Mouse (Mus musculus) left cerebral cortex, postnatal 14 days (tissue): ENCODE measurements around the gene Ube2h. TPM values are rescaled to one million over a fixed set of nuclear protein-coding genes. Genes with fewer than 3 reads are reported as not detected.

Experiments used
- DNase-seq, 2 experiments: peaks; one replicate each; pipeline ENCODE4 v3.0.0; 2021 to 2022; ENCODE audit warnings: low spot score in 2 of 2, mixed read lengths in 1 of 2
- intact Hi-C: fragments of 180-260 bp; cut with DNase I; formaldehyde crosslinking; loops from one replicate; pipeline ENCODE4 v1.15.1; 2025
- total RNA-seq, 2 experiments: library from RNA; stranded (reverse); gene quantifications; 2 replicates each; pipeline ENCODE4 v1.2.3; 2021

Ube2h gene
- total RNA-seq, 2 experiments from 2014 or later, result 93.9 to 94.4 TPM

GRCm38 (mm10) chr6:30302156-30302555, 2.2 kb downstream of the Ube2h start:
- no peak for DNase-seq
- intact Hi-C loops, result no loop called here

GRCm38 (mm10) chr6:30300901-30301300, 3.4 kb downstream of the Ube2h start:
- DNase-seq, result no peak
- intact Hi-C loops, result no loop called here

- intact Hi-C loops, result no loop called here
These were observed 4.0 kb downstream of the Ube2h start for GRCm38 (mm10) chr6:30300372-30300771.

GRCm38 (mm10) chr6:30299683-30300082, 4.7 kb downstream of the Ube2h start:
- no peak for DNase-seq
- intact Hi-C loops, result no loop called here

More at GRCm38 (mm10) chr6:30300372-30300771, 4.0 kb downstream of the Ube2h start:
- DNase-seq, result peak; percentile 76 to 84

- intact Hi-C loops, result no loop called here
- no peak for DNase-seq
These were observed 5.2 kb downstream of the Ube2h start for GRCm38 (mm10) chr6:30299116-30299515.

- intact Hi-C loops, result no loop called here
- DNase-seq, result no peak
These were observed 11.8 kb downstream of the Ube2h start for GRCm38 (mm10) chr6:30292579-30292978.

GRCm38 (mm10) chr6:30287958-30288357, 16.4 kb downstream of the Ube2h start:
- DNase-seq, result no peak
- intact Hi-C loops, result no loop called here

- intact Hi-C loops, result no loop called here
These were observed 17.7 kb downstream of the Ube2h start for GRCm38 (mm10) chr6:30286642-30287041.

GRCm38 (mm10) chr6:30284177-30284576, 20.2 kb downstream of the Ube2h start:
- intact Hi-C loops, result no loop called here
- DNase-seq, result no peak

More at GRCm38 (mm10) chr6:30286642-30287041, 17.7 kb downstream of the Ube2h start:
- DNase-seq, result no peak

GRCm38 (mm10) chr6:30282361-30282760, 22.0 kb downstream of the Ube2h start:
- DNase-seq, result no peak
- intact Hi-C loops, result no loop called here

GRCm38 (mm10) chr6:30278374-30278773, 26.0 kb downstream of the Ube2h start:
- intact Hi-C loops, result no loop called here
- DNase-seq, result peak in 1 of 2 experiments; percentile 31

GRCm38 (mm10) chr6:30276882-30277281, 27.5 kb downstream of the Ube2h start:
- intact Hi-C loops, result no loop called here
- no peak for DNase-seq

- DNase-seq, result no peak
- intact Hi-C loops, result no loop called here
These were observed 28.0 kb downstream of the Ube2h start for GRCm38 (mm10) chr6:30276375-30276774.

- intact Hi-C loops, result no loop called here
- DNase-seq, result no peak
These were observed 29.0 kb downstream of the Ube2h start for GRCm38 (mm10) chr6:30275159-30275847.

GRCm38 (mm10) chr6:30272911-30273310, 31.4 kb downstream of the Ube2h start:
- no peak for DNase-seq
- intact Hi-C loops, result no loop called here

GRCm38 (mm10) chr6:30272338-30272905, 31.9 kb downstream of the Ube2h start:
- intact Hi-C loops, result no loop called here
- DNase-seq, result no peak

- intact Hi-C loops, result no loop called here
- DNase-seq, result no peak
These were observed 34.5 kb downstream of the Ube2h start for GRCm38 (mm10) chr6:30269846-30270245.

GRCm38 (mm10) chr6:30267486-30267885, 36.9 kb downstream of the Ube2h start:
- intact Hi-C loops, result no loop called here
- no peak for DNase-seq

GRCm38 (mm10) chr6:30265402-30265801, 38.9 kb downstream of the Ube2h start:
- intact Hi-C loops, result no loop called here
- DNase-seq, result no peak

GRCm38 (mm10) chr6:30263053-30263452, 41.3 kb downstream of the Ube2h start:
- DNase-seq, result no peak
- intact Hi-C loops, result no loop called here

- intact Hi-C loops, result no loop called here
- DNase-seq, result no peak
These were observed 45.1 kb downstream of the Ube2h start for GRCm38 (mm10) chr6:30259271-30259670.
